Mouse (Mus musculus): ENCODE data around the gene Ctnnbip1.

Ctnnbip1 gene

DNA sequence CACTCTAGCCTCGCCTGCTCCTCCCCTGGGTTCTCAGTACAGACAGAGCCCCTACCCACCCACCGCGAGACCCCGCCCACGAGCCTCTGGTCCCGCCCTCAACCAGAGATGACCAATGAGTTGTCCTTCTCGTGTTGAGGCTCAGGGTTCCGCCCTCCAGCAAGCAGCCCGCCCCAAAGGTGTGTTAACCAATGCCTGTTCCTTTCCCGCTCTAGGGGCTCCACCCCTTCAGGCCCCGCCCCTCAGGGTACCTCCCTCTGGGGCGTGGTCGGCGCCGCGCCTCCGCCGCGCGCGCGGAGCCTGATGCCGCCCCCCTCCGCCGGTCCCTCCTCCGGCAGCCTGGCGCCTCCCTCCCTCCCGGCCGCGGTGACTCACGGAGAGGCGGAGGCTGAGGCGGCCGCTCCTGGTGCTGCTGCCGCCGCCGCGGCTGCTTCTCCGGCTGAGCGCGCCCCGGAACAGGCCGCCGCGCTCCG, at the start of gene Ctnnbip1:
Gene Ctnnbip1, plus strand, starts transcription at position 369 of the 473 bp plus-strand sequence.
- peak; percentile 98 for DNase-seq

DNA sequence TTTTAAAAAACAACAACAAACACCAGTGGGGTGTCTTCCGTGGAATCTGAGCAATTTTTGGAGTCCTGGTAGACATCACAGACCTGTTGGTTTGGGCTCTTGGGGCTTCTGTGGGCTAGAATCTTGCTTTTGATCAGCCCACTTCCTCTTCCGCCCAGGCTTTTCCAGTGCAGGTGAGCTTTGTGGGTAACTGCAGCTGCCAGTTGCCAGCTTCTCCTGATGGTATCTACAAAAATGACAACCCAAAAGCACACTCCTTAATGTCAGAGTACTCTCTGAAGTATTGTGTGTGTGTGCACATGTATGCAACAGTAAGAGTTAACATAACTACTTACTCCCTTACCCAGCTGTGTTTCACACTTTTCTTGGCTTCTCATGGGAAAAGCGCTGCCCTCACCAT, 48.5 kb upstream of the Ctnnbip1 start:
- no peak for DNase-seq

GRCm38 (mm10) chr4:149475096-149475495, 42.9 kb upstream of the Ctnnbip1 start:
- no peak for DNase-seq

- no peak for DNase-seq
These were observed 41.0 kb upstream of the Ctnnbip1 start, which contains the start of gene Tmem274 for GRCm38 (mm10) chr4:149477078-149477477. Gene Tmem274, plus strand, starts transcription at chr4:149477378.

DNA sequence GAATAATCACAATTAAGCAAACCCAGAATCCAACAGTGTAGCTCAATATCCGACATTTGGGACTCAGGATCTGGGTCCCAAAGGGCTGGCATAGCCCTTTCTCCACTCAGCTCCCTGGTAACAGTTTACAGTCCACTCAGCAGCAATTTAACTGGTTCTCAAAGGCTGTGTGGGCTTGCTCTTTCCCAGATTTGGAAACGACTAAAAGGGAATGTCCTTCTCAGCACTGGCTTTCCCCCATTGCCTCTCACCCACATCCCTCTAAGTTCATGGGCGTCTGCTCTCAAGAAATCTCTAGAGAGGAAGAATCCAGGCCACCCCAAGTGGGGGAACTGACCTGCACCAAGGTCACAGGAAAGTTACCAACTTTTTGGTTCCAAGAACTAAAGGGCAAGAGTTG, 33.5 kb upstream of the Ctnnbip1 start:
- no peak for DNase-seq

DNA sequence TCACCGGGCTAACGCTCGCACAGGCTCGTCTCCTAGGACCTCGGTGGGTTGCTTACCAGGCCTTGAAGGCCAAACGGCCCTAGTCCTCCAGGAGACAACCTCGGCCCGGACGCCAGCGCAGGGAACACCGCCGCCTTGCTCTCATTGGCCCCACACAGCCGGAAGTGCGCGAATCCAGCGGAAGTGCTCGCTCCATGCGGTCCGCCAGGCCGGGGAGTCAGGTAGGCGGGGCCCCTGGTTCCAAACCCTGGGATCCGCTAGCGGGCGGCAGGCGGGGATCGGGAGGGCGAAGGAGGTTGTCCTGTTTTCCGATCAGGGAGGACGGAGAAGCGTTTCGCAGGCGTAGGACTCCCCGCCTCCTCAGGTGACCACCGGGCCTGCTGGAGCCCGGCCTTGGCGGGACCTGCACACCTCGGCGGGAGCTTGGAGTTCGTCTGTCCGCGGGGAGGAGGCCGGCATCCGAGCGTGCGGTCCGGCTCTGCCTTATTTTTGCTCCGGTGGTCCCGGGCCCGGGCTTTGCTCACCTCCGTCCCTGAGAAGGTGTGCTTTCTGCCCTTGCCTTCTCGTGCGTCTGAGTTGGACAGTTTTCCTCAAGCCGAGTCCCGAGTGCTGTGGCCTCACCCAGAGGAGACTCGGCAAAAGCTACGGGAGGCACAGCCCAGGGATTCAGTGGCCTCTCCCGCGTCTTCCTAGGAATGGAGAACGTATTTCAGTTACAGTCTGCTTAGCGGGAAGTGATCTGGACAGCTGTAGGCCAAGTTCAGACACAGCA, 32.8 kb upstream of the Ctnnbip1 start, which contains the start of the genes Nmnat1 and Lzic:
Gene Nmnat1, minus strand, starts transcription at position 150 of the 772 bp plus-strand sequence.
Gene Lzic, plus strand, starts transcription at position 177 of the 772 bp plus-strand sequence.
- DNase-seq = peak; percentile 89

DNA sequence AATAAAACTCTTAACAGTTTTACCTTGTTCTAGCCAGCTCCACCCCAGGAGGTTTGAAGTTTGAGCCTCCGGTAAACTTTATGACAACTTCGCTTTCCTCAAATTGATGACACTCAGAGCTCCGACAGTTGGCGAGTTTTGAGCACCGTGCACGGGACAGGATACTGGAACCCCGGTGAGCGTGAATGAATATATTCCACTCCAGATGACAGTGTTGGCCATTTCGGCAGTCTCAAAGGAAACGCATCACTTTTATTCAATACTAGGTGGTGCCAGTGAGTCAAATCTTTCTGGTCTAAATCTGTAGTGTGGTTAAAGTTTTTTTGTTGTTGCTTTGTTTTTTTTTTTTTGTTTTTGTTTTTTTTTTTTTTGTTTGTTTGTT, 32.2 kb upstream of the Ctnnbip1 start:
- no peak for DNase-seq

DNA sequence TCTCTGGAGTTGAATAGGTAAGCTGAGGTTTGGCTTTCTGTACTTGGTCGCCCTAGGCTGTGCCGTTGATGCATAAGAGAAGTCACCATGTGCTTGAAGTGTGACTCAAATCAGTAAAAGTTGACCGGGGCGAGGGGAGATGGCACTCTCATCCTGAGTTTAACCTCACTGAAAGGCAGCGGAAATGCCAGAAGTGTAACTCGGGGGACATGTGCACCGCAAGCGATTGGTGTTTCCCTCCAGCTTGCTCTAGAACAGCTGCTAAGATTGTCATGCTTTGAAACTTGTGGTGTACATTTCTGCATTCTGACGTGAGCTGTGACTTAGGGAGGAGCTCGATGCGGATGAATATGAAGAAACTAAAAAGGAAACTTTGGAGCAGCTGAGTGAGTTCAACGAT, 30.3 kb upstream of the Ctnnbip1 start:
- DNase-seq = no peak

GRCm38 (mm10) chr4:149489415-149490240, 28.4 kb upstream of the Ctnnbip1 start:
- no peak for DNase-seq

DNA sequence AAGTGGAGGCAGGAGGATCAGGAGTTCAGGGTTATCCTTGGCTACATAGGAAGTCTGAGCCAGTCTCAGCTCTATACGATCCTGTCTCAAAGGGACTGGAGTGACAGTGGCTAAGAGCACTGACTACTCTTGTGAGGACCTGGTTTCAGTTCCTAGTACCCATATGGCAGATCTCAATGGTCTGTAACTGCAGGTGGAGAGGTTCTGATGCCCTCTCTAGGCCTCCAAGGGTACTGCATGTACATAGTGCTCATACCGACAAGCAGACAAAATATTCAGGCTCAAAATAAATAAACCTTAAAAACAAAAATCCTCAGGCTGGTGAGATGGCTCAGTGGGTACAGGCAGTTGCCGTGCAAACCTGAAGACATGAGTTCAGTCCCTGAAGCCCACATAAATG, 26.9 kb upstream of the Ctnnbip1 start:
- DNase-seq = no peak

DNA sequence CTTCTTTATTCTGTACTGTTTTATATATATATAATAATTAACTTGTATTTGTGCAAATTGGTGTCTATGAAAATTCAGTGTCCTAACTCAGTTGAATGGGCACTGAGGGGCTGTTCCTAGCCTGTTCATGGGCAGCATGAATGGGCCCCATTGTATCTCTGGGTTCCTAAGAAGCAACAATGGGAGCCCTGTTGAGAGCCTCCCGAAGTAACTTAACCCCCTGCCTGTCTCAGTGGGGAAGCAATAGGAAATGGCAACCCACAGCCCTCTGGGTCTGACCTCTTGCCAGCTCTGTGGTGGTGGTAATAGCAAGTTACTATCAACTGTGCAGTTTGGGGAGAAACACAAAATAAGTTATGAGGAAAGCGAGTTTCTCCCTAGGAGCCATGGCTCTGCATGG, 21.4 kb upstream of the Ctnnbip1 start:
- no peak for DNase-seq

GRCm38 (mm10) chr4:149498901-149499300, 19.1 kb upstream of the Ctnnbip1 start:
- DNase-seq = no peak

DNA sequence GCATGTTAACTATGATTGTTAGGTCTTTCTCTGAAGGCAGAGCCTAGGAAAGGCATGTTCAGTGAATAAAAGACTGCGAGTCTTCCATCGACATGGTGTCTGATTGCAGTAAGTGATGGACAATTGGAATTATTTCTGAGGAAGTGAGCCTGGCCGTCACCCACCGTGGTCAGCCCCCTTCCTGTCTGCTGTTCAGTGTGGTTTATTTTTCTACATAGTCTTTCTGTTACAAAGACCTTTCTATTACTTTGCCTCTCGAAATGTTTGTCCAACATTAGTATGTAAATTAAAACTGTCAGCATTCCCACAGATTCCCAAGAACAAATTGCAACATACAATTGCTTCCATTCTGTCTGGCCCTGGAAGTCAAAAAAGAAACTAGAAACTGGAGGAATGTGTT, 18.2 kb upstream of the Ctnnbip1 start:
- DNase-seq = no peak

GRCm38 (mm10) chr4:149504363-149504762, 13.7 kb upstream of the Ctnnbip1 start:
- no peak for DNase-seq

GRCm38 (mm10) chr4:149504858-149505257, 13.2 kb upstream of the Ctnnbip1 start:
- no peak for DNase-seq

DNA sequence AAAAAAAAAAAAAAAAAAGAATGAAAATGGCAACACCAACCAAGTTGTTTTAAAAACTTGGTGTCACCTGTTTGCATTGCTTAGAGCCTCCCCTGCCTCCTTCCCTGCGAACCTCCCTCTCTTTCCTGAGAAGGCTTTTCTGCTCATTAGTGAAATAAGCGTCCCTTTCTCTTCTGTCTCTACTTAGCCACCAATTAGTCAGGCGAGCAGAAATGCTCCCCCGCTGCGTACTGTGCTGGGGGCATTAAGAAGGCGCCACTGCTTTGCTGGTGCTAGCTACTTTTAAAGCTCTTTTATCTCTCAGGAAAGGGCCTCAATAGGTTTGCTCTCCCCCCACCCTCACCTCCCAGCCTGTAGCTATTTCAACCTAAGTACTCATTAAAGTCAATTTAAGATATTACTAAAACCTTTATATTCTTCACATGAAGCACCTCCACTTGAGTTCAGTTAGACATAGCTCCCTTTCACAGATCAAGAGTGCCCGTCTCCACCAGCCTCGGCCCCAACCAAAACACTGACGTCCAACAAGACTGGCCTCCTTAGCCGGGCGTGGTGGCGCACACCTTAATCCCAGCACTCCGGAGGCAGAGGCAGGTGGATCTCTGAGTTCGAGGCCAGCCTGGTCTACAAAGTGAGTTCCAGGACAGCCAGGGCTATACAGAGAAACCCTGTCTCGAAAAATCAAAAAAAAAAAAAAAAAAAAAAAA, 12.6 kb upstream of the Ctnnbip1 start:
- no peak for DNase-seq

DNA sequence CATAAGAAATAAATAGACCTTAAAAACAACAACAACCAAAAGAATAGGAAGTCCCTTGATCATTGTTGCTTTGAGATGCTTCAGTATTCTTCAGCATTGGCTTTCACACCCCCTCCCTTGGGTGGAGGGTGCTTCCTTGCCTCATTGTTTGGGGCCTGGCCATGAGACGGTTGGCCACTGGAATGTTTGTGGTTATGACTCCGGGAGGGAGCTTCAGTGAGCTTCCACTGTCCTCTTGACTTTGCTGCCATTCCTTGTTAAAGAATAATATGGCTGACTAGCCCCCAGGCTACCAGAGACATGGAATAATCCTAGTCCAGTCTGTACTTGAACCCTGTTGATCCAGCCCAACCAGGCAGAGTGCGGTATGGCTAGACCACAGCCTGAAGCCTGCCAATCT, 11.1 kb upstream of the Ctnnbip1 start:
- DNase-seq = no peak

DNA sequence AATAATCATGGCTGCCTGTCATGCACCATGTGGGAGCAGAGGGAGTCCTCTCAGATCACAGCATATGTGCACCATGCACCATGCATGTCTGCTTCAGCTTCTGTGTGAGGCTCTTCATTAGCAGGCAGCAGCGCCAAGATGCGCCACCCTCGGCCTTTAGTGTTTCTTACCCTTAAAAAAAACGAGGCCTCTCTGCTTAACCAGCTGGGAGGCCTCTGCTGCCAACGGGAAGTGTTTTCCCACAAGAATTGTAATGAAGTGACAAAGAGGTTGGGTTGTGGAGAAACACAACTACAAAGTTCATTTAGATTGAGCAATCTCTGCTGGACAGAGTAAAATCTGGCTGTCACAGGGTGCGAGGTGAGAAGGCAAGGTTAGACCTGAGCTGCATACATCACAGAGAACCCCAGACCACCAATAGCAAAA, 6.8 kb upstream of the Ctnnbip1 start:
- DNase-seq = no peak

DNA sequence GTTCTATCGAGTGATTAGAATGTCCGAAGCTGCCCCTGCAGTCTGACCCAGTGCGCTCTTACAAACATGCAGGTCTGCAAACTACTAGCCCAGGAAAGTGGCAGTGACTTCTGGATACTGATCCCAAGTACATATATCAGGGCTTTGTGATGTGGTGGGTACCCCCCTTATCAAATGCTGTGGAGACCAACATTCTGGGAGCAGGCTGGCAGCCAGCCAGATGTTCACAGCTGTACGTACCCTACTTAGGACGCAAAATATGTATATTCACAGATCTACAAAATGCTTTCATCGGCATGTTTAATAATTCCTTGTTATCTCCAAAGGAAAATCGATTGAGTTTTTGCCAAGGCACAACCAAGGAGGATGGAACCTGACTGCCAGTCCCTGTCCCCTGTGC, 6.0 kb upstream of the Ctnnbip1 start:
- DNase-seq = no peak

- DNase-seq = no peak
These were observed 2.3 kb upstream of the Ctnnbip1 start for GRCm38 (mm10) chr4:149515706-149516105.

GRCm38 (mm10) chr4:149518351-149519220, 550 bp downstream of the Ctnnbip1 start:
- peak; percentile 73 for DNase-seq

GRCm38 (mm10) chr4:149521258-149521657, 3.2 kb downstream of the Ctnnbip1 start:
- no peak for DNase-seq

Measured in cerebellum, adult 11-12 months (tissue).